ENCODE assay signal across 18 mouse cellular contexts in genomic region chr10:8465918-8466317, GRCm38 (mm10). TPM values are rescaled to one million over a fixed set of nuclear protein-coding genes. Genes with fewer than 3 reads are reported as not detected.
DNase-seq lines count a peak whose midpoint lies in the region; ATAC-seq and TF ChIP-seq lines count a peak whose summit lies in the region.
"Had no signal": no experiment of that assay in that cellular context is flagged by ENCODE, and none has a peak within 500 bp of the region (broad histone marks: within the 10 kb centered on the region; RNA-seq: fewer than 3 reads in every experiment).

No protein-coding gene starts in this region.

- intact Hi-C loops in left cerebral cortex, adult 2 months (cut with DNase I): no loop called here

- DNase-seq in kidney, adult 2 months: peak; percentile 13
- DNase-seq in lung, postnatal 36 days: peak; percentile 46
- DNase-seq in lung, postnatal 4 days: no peak
- peak; percentile 74 for DNase-seq in fibroblast of lung, adult 2 months (ENCODE audit: low read depth)
- no peak for DNase-seq in left cerebral cortex, adult 2 months (ENCODE audit: extremely low spot score in 1 of 2, low spot score in 2 of 2)
- DNase-seq: adrenal gland, postnatal 14 days; cerebellum, adult 9-10 months; forebrain, postnatal 0 days; gastrocnemius, postnatal 10 days; liver, postnatal 0 days had no signal

- H3K9ac ChIP-seq in kidney, embryonic 14.5 days (ENCODE audit: low read depth, low read length): no peak overlapping the region
- H3K9ac ChIP-seq: embryonic facial prominence, embryonic 12.5 days; forebrain, postnatal 0 days; limb, embryonic 15.5 days; liver, postnatal 0 days; neural tube, embryonic 12.5 days had no signal

- H3K9me3 ChIP-seq in kidney, embryonic 14.5 days (ENCODE audit: control insufficient read depth, low read length): no peaks in the 10 kb centered on the region
- H3K9me3 ChIP-seq: embryonic facial prominence, embryonic 12.5 days; limb, embryonic 15.5 days; neural tube, embryonic 12.5 days had no signal

- no peak overlapping the region for H3K27ac ChIP-seq in kidney, adult 2 months (ENCODE audit: insufficient read depth, low read depth, low read length)
- H3K27ac ChIP-seq in kidney, embryonic 14.5 days (ENCODE audit: low read depth, low read length): no peak overlapping the region
- no peak overlapping the region for H3K27ac ChIP-seq in left cerebral cortex, adult 2 months
- H3K27ac ChIP-seq: embryonic facial prominence, embryonic 12.5 days; limb, embryonic 15.5 days; neural tube, embryonic 12.5 days had no signal

- no peaks in the 10 kb centered on the region for H3K4me1 ChIP-seq in kidney, adult 2 months (ENCODE audit: control insufficient read depth, insufficient read depth, low read length)
- no peaks in the 10 kb centered on the region for H3K4me1 ChIP-seq in kidney, embryonic 14.5 days (ENCODE audit: control insufficient read depth, insufficient read depth, low read length)
- H3K4me1 ChIP-seq: neural tube, embryonic 12.5 days had no signal

- no peaks in the 10 kb centered on the region for H3K27me3 ChIP-seq in kidney, adult 2 months (replicated peaks; ENCODE audit: control insufficient read depth, insufficient read depth, low read length)
- H3K27me3 ChIP-seq in kidney, embryonic 14.5 days (ENCODE audit: control insufficient read depth, insufficient read depth, low read length): no peaks in the 10 kb centered on the region
- H3K27me3 ChIP-seq: CH12.LX; embryonic facial prominence, embryonic 12.5 days; limb, embryonic 15.5 days; neural tube, embryonic 12.5 days had no signal

- TF ChIP-seq CTCF in kidney, adult 2 months (conservative IDR thresholded peaks at IDR 0.05; ENCODE audit: insufficient read depth, insufficient read length, low read depth, low read length): no peak
- TF ChIP-seq CTCF in left cerebral cortex, adult 2 months (IDR thresholded peaks at IDR 0.05): no peak

- 64% methylated on average over 3 of the region's 3 CpGs for WGBS in kidney, adult 2 months
- WGBS in kidney, embryonic 14.5 days: 81% methylated on average over 3 of the region's 3 CpGs

- no peak for ATAC-seq in kidney, embryonic 14.5 days (ENCODE audit: low FRiP score, low TSS enrichment)
- ATAC-seq in cerebellum, adult (ENCODE audit: insufficient number of reproducible peaks, low FRiP score, low TSS enrichment): no peak
- ATAC-seq: forebrain, postnatal 0 days; inflammation-experienced regulatory T-cells, adult 6 months; liver, postnatal 0 days had no signal

- H3K4me3 ChIP-seq in kidney, adult 2 months (ENCODE audit: insufficient read depth, low read depth, low read length): no peak overlapping the region
- no peak overlapping the region for H3K4me3 ChIP-seq in kidney, embryonic 14.5 days (ENCODE audit: low read length)
- H3K4me3 ChIP-seq in left cerebral cortex, adult 2 months: no peak overlapping the region
- H3K4me3 ChIP-seq: embryonic facial prominence, embryonic 12.5 days; limb, embryonic 15.5 days; neural tube, embryonic 12.5 days had no signal

- no peak overlapping the region for H3K4me2 ChIP-seq in kidney, embryonic 14.5 days (replicated peaks; ENCODE audit: low read depth, low read length)
- H3K4me2 ChIP-seq: embryonic facial prominence, embryonic 12.5 days; limb, embryonic 15.5 days; neural tube, embryonic 12.5 days had no signal

- TF ChIP-seq POLR2A in kidney, adult 2 months (IDR thresholded peaks at IDR 0.05; ENCODE audit: low read depth, low read length): no peak

- H3K36me3 ChIP-seq in kidney, adult 2 months (ENCODE audit: control insufficient read depth, insufficient read depth, low read length): no peaks in the 10 kb centered on the region
- no peaks in the 10 kb centered on the region for H3K36me3 ChIP-seq in kidney, embryonic 14.5 days (ENCODE audit: control insufficient read depth, insufficient read depth, low read length)
- H3K36me3 ChIP-seq: embryonic facial prominence, embryonic 12.5 days; limb, embryonic 15.5 days; neural tube, embryonic 12.5 days had no signal

RNA-seq across cellular contexts. Expression of gene Ust, which starts 52.7 kb away (rescaled TPM):
- 1.5 and 1.6 TPM in 2 replicates for polyA plus RNA-seq in kidney, adult 2 months (2012; rRNA removed)
- polyA plus RNA-seq in kidney, embryonic 14.5 days (2014; fragmentation: Nextera tagmentation; extraction: Ambion mirVana): 6.3 and 9.0 TPM in 2 replicates
- 10 to 100 TPM; 16.9 to 22.6 TPM for total RNA-seq in left cerebral cortex, adult 2 months (2021)
- total RNA-seq: CH12.LX; megakaryocyte-erythroid progenitor cell, adult 5-6 weeks had no signal

Comparison
In these comparisons a context has a peak if more than half of its experiments do, and no peak if none do; other contexts are left out.
1. DNase-seq: peak in kidney, adult 2 months (single experiment), lung, postnatal 36 days (single experiment) and fibroblast of lung, adult 2 months (single experiment); none in lung, postnatal 4 days (0 of 2) and left cerebral cortex, adult 2 months (0 of 2).